Mouse (Mus musculus): Measurements from ENCODE around the gene 2010111I01Rik. TPM values are rescaled to one million over a fixed set of nuclear protein-coding genes. Genes with fewer than 3 reads are reported as not detected.
"Not testable (repeated sequence)": the region's sequence is repeated elsewhere in the genome, so short reads cannot be mapped to it uniquely, and the experiment has no call there.

The 2010111I01Rik gene
- polyA plus RNA-seq, 1 experiment from 2014 or later = 31.8 TPM

GRCm38 (mm10) chr13:63230955-63231701 is 266.4 kb downstream of the 2010111I01Rik start:
- no peaks in the 10 kb centered on the region for H3K9me3 ChIP-seq (ENCODE audit: control insufficient read depth, low read length)
- WGBS = 75% methylated on average over 7 of the region's 7 CpGs
- H3K27me3 ChIP-seq (ENCODE audit: control insufficient read depth, insufficient read depth, low read length) = no peaks in the 10 kb centered on the region
- no peaks in the 10 kb centered on the region for H3K36me3 ChIP-seq (ENCODE audit: control insufficient read depth, insufficient read depth, low read length)
- no peak overlapping the region for H3K4me2 ChIP-seq
- H3K4me1 ChIP-seq (ENCODE audit: control insufficient read depth, insufficient read depth, low read length) = peaks cover 6% of the 10 kb centered on the region
- no peak overlapping the region for H3K27ac ChIP-seq (ENCODE audit: low read depth, low read length)
- H3K9ac ChIP-seq (ENCODE audit: low read length) = no peak overlapping the region; the same call in 1 of the 2 replicates
- no peak for DNase-seq (ENCODE audit: low spot score, missing footprints)
- H3K4me3 ChIP-seq (ENCODE audit: low read depth, low read length) = no peak overlapping the region
- no peak; the same call in 1 of the 2 replicates for ATAC-seq (ENCODE audit: low FRiP score)

- no peak overlapping the region for H3K27ac ChIP-seq (ENCODE audit: low read depth, low read length)
- ATAC-seq (ENCODE audit: low FRiP score) (no peak; the same call in 1 of the 2 replicates), DNase-seq (ENCODE audit: low spot score, missing footprints) (no peak)
Measured at GRCm38 (mm10) chr13:63231702-63232070, 267.0 kb downstream of the 2010111I01Rik start.

GRCm38 (mm10) chr13:63232558-63232957 is 267.9 kb downstream of the 2010111I01Rik start:
- Histone ChIP-seq H3K36me3 (ENCODE audit: control insufficient read depth, insufficient read depth, low read length) (no peaks in the 10 kb centered on the region), H3K4me3 (ENCODE audit: low read depth, low read length) (no peak overlapping the region), H3K9ac (ENCODE audit: low read length) (no peak overlapping the region), H3K4me1 (ENCODE audit: control insufficient read depth, insufficient read depth, low read length) (peaks cover 6% of the 10 kb centered on the region), H3K27ac (ENCODE audit: low read depth, low read length) (no peak overlapping the region), H3K9me3 (ENCODE audit: control insufficient read depth, low read length) (no peaks in the 10 kb centered on the region), H3K4me2 (no peak overlapping the region), H3K27me3 (ENCODE audit: control insufficient read depth, insufficient read depth, low read length) (no peaks in the 10 kb centered on the region)
- DNase-seq (ENCODE audit: low spot score, missing footprints) (no peak), ATAC-seq (ENCODE audit: low FRiP score) (no peak)
- WGBS = 79% methylated on average over 2 of the region's 2 CpGs

More at GRCm38 (mm10) chr13:63231702-63232070, 267.0 kb downstream of the 2010111I01Rik start:
- no peaks in the 10 kb centered on the region for H3K27me3 ChIP-seq (ENCODE audit: control insufficient read depth, insufficient read depth, low read length)
- H3K36me3 ChIP-seq (ENCODE audit: control insufficient read depth, insufficient read depth, low read length) = no peaks in the 10 kb centered on the region
- no peak overlapping the region for H3K4me3 ChIP-seq (ENCODE audit: low read depth, low read length)
- H3K4me2 ChIP-seq = no peak overlapping the region
- peaks cover 6% of the 10 kb centered on the region for H3K4me1 ChIP-seq (ENCODE audit: control insufficient read depth, insufficient read depth, low read length)
- 9% methylated on average over 3 of the region's 3 CpGs for WGBS
- H3K9ac ChIP-seq (ENCODE audit: low read length) = no peak overlapping the region; the same call in 1 of the 2 replicates
- no peaks in the 10 kb centered on the region for H3K9me3 ChIP-seq (ENCODE audit: control insufficient read depth, low read length)

- not testable (repeated sequence) for H3K4me3 ChIP-seq (ENCODE audit: low read depth, low read length); H3K36me3 ChIP-seq (ENCODE audit: control insufficient read depth, insufficient read depth, low read length); H3K9ac ChIP-seq (ENCODE audit: low read length); H3K27me3 ChIP-seq (ENCODE audit: control insufficient read depth, insufficient read depth, low read length); H3K27ac ChIP-seq (ENCODE audit: low read depth, low read length); H3K9me3 ChIP-seq (ENCODE audit: control insufficient read depth, low read length); DNase-seq (ENCODE audit: low spot score, missing footprints); H3K4me2 ChIP-seq; H3K4me1 ChIP-seq (ENCODE audit: control insufficient read depth, insufficient read depth, low read length); ATAC-seq (ENCODE audit: low FRiP score)
Measured at GRCm38 (mm10) chr13:63234520-63234919, 269.8 kb downstream of the 2010111I01Rik start.

DNA sequence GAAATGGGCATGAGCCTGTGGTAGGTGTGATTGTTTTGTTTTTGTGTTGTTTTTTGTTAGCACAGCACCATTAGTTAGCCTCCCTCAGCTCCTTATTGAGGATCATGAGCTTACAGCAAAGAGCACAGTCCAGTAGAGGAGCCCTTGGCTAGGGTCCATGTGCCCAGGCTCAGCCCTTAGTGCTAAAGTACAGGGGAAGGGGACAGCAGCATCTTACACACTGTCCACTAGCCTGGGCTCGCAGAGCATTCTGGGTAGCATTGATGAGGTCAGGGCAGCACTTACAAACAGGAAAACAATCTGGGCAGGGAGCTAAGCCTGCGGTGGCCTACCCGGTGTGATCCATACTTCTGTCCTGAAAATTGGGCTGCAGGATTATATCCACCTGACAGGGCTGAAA is 270.9 kb downstream of the 2010111I01Rik start:
- WGBS = 84% methylated on average over 3 of the region's 3 CpGs
- no peaks in the 10 kb centered on the region for H3K27me3 ChIP-seq (ENCODE audit: control insufficient read depth, insufficient read depth, low read length)
- H3K4me1 ChIP-seq (ENCODE audit: control insufficient read depth, insufficient read depth, low read length) = peaks cover 6% of the 10 kb centered on the region
- DNase-seq (ENCODE audit: low spot score, missing footprints) = no peak
- H3K9me3 ChIP-seq (ENCODE audit: control insufficient read depth, low read length) = no peaks in the 10 kb centered on the region
- no peak overlapping the region for H3K9ac ChIP-seq (ENCODE audit: low read length)
- no peak overlapping the region for H3K4me3 ChIP-seq (ENCODE audit: low read depth, low read length)
- no peaks in the 10 kb centered on the region for H3K36me3 ChIP-seq (ENCODE audit: control insufficient read depth, insufficient read depth, low read length)
- no peak for ATAC-seq (ENCODE audit: low FRiP score)
- H3K4me2 ChIP-seq = no peak overlapping the region
- H3K27ac ChIP-seq (ENCODE audit: low read depth, low read length) = no peak overlapping the region

DNA sequence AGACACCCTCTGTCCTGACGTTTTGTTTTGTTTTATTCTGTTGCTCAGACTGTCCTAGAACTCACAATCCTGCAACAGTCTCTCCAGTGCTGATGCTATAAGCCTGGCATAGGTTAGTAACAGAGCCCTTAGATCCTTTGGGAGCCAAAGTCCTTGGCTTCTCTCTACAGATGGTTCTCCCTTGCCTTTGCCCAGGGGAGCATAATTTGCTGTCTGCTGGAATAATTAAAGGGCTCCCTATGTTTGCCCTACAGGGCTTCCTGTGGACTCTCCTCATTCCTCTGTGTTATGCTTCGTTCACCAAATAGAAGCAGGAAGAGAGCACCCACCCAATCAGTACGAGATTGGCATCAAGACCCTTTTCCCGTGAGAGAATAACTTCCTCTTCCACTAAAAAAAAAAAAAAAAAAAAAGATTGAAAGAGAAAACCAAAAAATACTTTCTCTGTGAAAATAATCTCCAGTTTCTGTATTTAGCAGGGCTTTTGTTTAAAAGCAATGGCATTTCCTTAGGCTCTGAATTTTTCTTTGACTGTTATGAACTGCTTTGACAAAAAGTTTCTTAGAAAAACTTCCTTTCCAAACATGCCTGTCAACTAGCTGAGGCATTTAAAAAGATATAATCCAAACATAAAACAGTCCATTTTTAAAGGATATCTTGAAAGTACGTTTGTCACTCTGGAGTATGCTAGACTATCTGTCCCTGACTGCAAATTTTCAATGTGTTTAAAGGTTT is 271.6 kb downstream of the 2010111I01Rik start:
- no peaks in the 10 kb centered on the region for H3K36me3 ChIP-seq (ENCODE audit: control insufficient read depth, insufficient read depth, low read length)
- DNase-seq (ENCODE audit: low spot score, missing footprints) = no peak
- peaks cover 5% of the 10 kb centered on the region for H3K4me1 ChIP-seq (ENCODE audit: control insufficient read depth, insufficient read depth, low read length)
- no peaks in the 10 kb centered on the region for H3K9me3 ChIP-seq (ENCODE audit: control insufficient read depth, low read length)
- H3K27me3 ChIP-seq (ENCODE audit: control insufficient read depth, insufficient read depth, low read length) = no peaks in the 10 kb centered on the region
- no peak overlapping the region for H3K4me2 ChIP-seq
- H3K27ac ChIP-seq (ENCODE audit: low read depth, low read length) = no peak overlapping the region
- WGBS = 70% methylated on average over 5 of the region's 5 CpGs
- no peak overlapping the region for H3K4me3 ChIP-seq (ENCODE audit: low read depth, low read length)
- H3K9ac ChIP-seq (ENCODE audit: low read length) = no peak overlapping the region
- ATAC-seq (ENCODE audit: low FRiP score) = no peak

GRCm38 (mm10) chr13:63238045-63238444 is 273.4 kb downstream of the 2010111I01Rik start:
- Histone ChIP-seq H3K4me2 (no peak overlapping the region), H3K4me3 (ENCODE audit: low read depth, low read length) (no peak overlapping the region), H3K27me3 (ENCODE audit: control insufficient read depth, insufficient read depth, low read length) (no peaks in the 10 kb centered on the region), H3K36me3 (ENCODE audit: control insufficient read depth, insufficient read depth, low read length) (no peaks in the 10 kb centered on the region), H3K9ac (ENCODE audit: low read length) (no peak overlapping the region), H3K9me3 (ENCODE audit: control insufficient read depth, low read length) (no peaks in the 10 kb centered on the region), H3K4me1 (ENCODE audit: control insufficient read depth, insufficient read depth, low read length) (0 out of 2 replicates have a peak, but pooled peaks cover 1% of the 10 kb centered on the region), H3K27ac (ENCODE audit: low read depth, low read length) (no peak overlapping the region)
- 94% methylated on average over 7 of the region's 7 CpGs for WGBS
- DNase-seq (ENCODE audit: low spot score, missing footprints) = no peak
- no peak for ATAC-seq (ENCODE audit: low FRiP score)

DNA sequence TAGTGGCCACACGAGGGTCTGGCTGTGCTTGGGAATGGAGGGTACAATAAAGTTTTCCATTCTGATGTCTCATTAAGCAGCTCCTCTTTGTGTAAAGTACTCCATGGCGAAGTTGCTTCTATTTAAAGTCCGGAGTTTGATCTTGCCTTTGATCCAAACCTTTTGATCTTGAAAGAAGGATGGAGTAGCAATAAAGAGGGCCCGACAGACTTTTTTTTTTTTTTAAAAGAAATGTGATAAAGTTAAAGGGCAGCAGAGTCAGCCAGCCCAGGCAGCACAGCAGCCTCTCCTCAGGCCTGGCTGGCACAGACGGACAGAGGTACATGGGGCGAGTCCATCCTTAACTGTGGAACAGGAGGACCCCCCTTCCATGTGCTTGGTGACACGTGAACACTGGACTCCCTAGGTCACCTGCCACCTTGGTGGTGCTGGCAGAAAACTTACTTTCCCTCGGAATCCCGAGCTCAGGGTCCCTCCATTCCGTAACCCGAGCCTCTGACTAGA is 274.7 kb downstream of the 2010111I01Rik start:
- H3K27me3 ChIP-seq (ENCODE audit: control insufficient read depth, insufficient read depth, low read length) = no peaks in the 10 kb centered on the region
- peak overlapping the region; percentile 61 for H3K4me3 ChIP-seq (ENCODE audit: low read depth, low read length)
- H3K4me1 ChIP-seq (ENCODE audit: control insufficient read depth, insufficient read depth, low read length) = 0 out of 2 replicates have a peak, but pooled peaks cover 2% of the 10 kb centered on the region
- peak overlapping the region; percentile 93 for H3K4me2 ChIP-seq
- H3K9me3 ChIP-seq (ENCODE audit: control insufficient read depth, low read length) = no peaks in the 10 kb centered on the region
- 3% methylated on average over 11 of the region's 11 CpGs for WGBS
- H3K36me3 ChIP-seq (ENCODE audit: control insufficient read depth, insufficient read depth, low read length) = no peaks in the 10 kb centered on the region
- peak overlapping the region; percentile 15; the same call in 1 of the 2 replicates for H3K27ac ChIP-seq (ENCODE audit: low read depth, low read length)
- DNase-seq (ENCODE audit: low spot score, missing footprints) (peak; percentile 95), ATAC-seq (ENCODE audit: low FRiP score) (peak; percentile 76)
- H3K9ac ChIP-seq (ENCODE audit: low read length) = peak overlapping the region; percentile 80
